Mouse (Mus musculus) C2C12 (cell line): ENCODE measurements around the gene Gm8369. TPM values are rescaled to one million over a fixed set of nuclear protein-coding genes. Genes with fewer than 3 reads are reported as not detected.

Experiments used
- H3K27me3 ChIP-seq: one replicate; pipeline ENCODE4 v1.6.1; 2011; ENCODE audit not compliant: control insufficient read depth, insufficient read depth, insufficient read length
- H3K36me3 ChIP-seq: one replicate; pipeline ENCODE4 v1.6.1; 2011; ENCODE audit not compliant: control insufficient read depth, insufficient read depth
- H3K4me3 ChIP-seq: one replicate; pipeline ENCODE4 v1.5.1; 2011; ENCODE audit warnings: mild to moderate bottlenecking, control low read depth; ENCODE audit not compliant: poor library complexity, insufficient read depth, severe bottlenecking
- H3K79me2 ChIP-seq: one replicate; pipeline ENCODE4 v1.6.1; 2011; ENCODE audit not compliant: control insufficient read depth, insufficient read depth
- H3K79me3 ChIP-seq: one replicate; pipeline ENCODE4 v1.6.1; 2011; ENCODE audit warnings: low read depth, control low read depth
- H3ac ChIP-seq: one replicate; pipeline ENCODE3; 2011; ENCODE audit warnings: low read depth; ENCODE audit not compliant: control insufficient read depth, insufficient read length
- CEBPB ChIP-seq: IDR thresholded peaks from one replicate; pipeline ENCODE4 v1.6.1; 2011; ENCODE audit warnings: low read depth, mild to moderate bottlenecking, control low read depth, moderate library complexity
- CTCF ChIP-seq: IDR thresholded peaks from one replicate; pipeline ENCODE4 v1.5.1; 2011; ENCODE audit not compliant: control insufficient read depth, insufficient read depth, insufficient read length
- FOSL1 ChIP-seq: IDR thresholded peaks from one replicate; pipeline ENCODE4 v1.8.0; 2011; ENCODE audit warnings: mild to moderate bottlenecking, low read length; ENCODE audit not compliant: poor library complexity, insufficient read depth, severe bottlenecking
- MAX ChIP-seq: IDR thresholded peaks from one replicate; pipeline ENCODE4 v1.6.1; 2011; ENCODE audit warnings: mild to moderate bottlenecking, control low read depth
- MYOD1 ChIP-seq: IDR thresholded peaks from one replicate; pipeline ENCODE4 v1.6.1; 2011; ENCODE audit warnings: low read depth; ENCODE audit not compliant: control insufficient read depth, insufficient read length
- MYOG ChIP-seq: IDR thresholded peaks from one replicate; pipeline ENCODE4 v1.6.1; 2011; ENCODE audit not compliant: control insufficient read depth, insufficient read length; ENCODE audit errors: extremely low read depth
- USF1 ChIP-seq: IDR thresholded peaks from one replicate; pipeline ENCODE4 v1.6.1; 2011; ENCODE audit warnings: low read depth, mild to moderate bottlenecking, control low read depth, moderate library complexity
- polyA plus RNA-seq: library from polyadenylated mRNA; unstranded; fragments of >200 nt; fragmentation: generic; extraction: Trizol; gene quantifications from one replicate; pipeline ENCODE4 v1.2.1, GENCODE M21; 2012; ENCODE audit warnings: missing spikeins

Gene Gm8369
- polyA plus RNA-seq, 1 experiment, result not detected

DNA sequence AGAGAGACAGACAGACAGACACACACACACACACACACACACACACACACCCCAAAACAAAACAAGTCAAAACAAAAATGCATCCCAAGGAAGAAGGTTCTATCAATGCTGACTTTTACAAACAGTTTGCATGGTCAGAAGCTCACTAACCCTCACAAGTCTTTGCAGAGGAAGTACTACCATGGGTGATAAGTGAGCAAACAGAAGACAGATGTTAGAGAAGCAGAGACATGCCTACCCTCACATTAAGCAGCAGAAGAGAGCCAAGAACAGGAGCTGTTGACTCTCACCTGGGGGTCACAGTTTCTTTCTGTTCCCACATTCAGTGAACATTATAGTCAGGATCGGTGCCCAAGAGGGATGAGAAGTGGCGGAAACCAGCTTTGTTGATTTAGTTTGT is 6.0 kb upstream of the Gm8369 start:
- Histone ChIP-seq H3K36me3 (no peaks in the 10 kb centered on the region), H3K79me2 (no peaks in the 10 kb centered on the region), H3ac (no peak overlapping the region), H3K4me3 (no peak overlapping the region), H3K27me3 (no peaks in the 10 kb centered on the region), H3K79me3 (no peaks in the 10 kb centered on the region)
- TF ChIP-seq CEBPB, result no peak

- Histone ChIP-seq H3K79me3 (no peaks in the 10 kb centered on the region), H3K36me3 (no peaks in the 10 kb centered on the region), H3ac (no peak overlapping the region), H3K4me3 (no peak overlapping the region), H3K79me2 (no peaks in the 10 kb centered on the region), H3K27me3 (no peaks in the 10 kb centered on the region)
- TF ChIP-seq CEBPB, result no peak
- TF ChIP-seq USF1, result no peak
- no peak for TF ChIP-seq MYOD1
- no peak for TF ChIP-seq CTCF
Measured at GRCm38 (mm10) chr19:11482684-11483083, 3.1 kb upstream of the Gm8369 start.

- H3K36me3 ChIP-seq, result no peaks in the 10 kb centered on the region
- TF ChIP-seq CTCF (no peak), MAX (no peak), CEBPB (no peak), MYOG (no peak), FOSL1 (no peak), USF1 (no peak), MYOD1 (no peak)
- H3K4me3 ChIP-seq, result no peak overlapping the region
- H3K79me2 ChIP-seq, result no peaks in the 10 kb centered on the region
- no peak overlapping the region for H3ac ChIP-seq
- H3K79me3 ChIP-seq, result no peaks in the 10 kb centered on the region
- H3K27me3 ChIP-seq, result no peaks in the 10 kb centered on the region
Measured at GRCm38 (mm10) chr19:11483941-11484340, 1.8 kb upstream of the Gm8369 start.

DNA sequence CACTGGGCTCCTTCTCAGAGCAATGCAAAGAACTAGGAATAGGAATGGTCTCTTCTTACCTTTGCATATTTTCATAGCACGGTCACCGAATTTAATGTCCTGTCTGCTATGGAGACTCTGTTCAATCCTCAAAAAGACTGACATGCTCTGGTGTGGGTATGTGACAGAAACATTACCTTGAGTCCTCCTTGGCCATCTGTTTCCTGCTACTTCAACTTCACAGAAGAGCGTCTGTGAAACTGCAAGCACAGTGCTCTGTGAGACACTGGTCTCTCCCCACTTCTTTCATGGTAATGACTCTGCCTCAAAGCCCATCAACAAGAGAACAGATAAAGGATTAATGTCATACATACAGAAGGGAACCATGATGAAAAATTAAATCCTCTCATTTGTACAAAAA is 1.4 kb upstream of the Gm8369 start:
- Histone ChIP-seq H3ac (no peak overlapping the region), H3K79me3 (no peaks in the 10 kb centered on the region), H3K79me2 (no peaks in the 10 kb centered on the region), H3K4me3 (no peak overlapping the region), H3K36me3 (no peaks in the 10 kb centered on the region), H3K27me3 (no peaks in the 10 kb centered on the region)
- no peak for TF ChIP-seq USF1
- no peak for TF ChIP-seq MYOG
- TF ChIP-seq FOSL1, result no peak
- TF ChIP-seq MYOD1, result no peak
- TF ChIP-seq CTCF, result no peak
- no peak for TF ChIP-seq CEBPB
- no peak for TF ChIP-seq MAX

DNA sequence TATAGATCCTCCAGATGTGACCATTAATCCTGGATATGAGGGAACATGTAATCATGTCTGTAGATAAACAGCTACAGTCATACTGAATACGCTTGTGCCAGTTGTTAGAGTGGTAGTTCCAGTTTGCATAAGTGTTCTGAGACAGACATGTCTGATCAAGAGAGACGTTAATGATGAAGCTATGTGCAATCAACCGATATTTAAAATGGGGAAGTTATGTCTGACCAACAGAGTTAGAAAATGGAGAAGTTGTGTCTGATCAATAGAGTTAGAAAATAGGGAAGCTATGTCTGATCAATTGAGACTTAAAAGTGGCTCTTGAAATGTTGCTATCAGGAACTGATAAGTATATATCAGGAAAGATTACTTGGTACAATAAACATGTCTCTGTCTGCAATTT is 472 bp upstream of the Gm8369 start:
- H3ac ChIP-seq, result no peak overlapping the region
- no peaks in the 10 kb centered on the region for H3K36me3 ChIP-seq
- H3K4me3 ChIP-seq, result no peak overlapping the region
- H3K79me3 ChIP-seq, result no peaks in the 10 kb centered on the region
- no peaks in the 10 kb centered on the region for H3K27me3 ChIP-seq
- no peaks in the 10 kb centered on the region for H3K79me2 ChIP-seq
- no peak for TF ChIP-seq FOSL1
- TF ChIP-seq CEBPB, result no peak
- TF ChIP-seq MAX, result no peak
- no peak for TF ChIP-seq MYOG
- TF ChIP-seq CTCF, result no peak
- TF ChIP-seq MYOD1, result no peak
- TF ChIP-seq USF1, result no peak

DNA sequence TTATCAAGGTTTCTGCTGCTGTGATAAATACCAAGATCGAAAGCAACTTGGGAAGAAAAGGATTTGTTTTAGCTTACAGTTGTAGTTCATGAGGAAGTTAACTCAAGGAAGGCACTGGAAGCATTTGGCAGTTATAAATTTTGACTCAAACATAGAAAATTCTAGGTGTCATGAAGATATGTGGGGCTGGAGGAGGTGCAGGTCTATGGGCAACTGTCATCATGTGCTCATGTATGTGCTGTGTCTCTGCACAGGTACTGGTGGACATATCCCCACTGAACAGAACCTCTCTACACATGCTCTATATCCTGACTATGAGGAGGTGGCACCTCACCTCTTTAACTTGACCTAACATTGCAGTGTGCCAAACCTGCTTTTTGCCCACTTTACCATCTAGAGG is 861 bp downstream of the Gm8369 start:
- H3K27me3 ChIP-seq, result no peaks in the 10 kb centered on the region
- no peaks in the 10 kb centered on the region for H3K79me3 ChIP-seq
- TF ChIP-seq MYOD1 (no peak), CTCF (no peak), FOSL1 (no peak), MAX (no peak), MYOG (no peak), USF1 (no peak), CEBPB (no peak)
- H3K4me3 ChIP-seq, result no peak overlapping the region
- no peaks in the 10 kb centered on the region for H3K79me2 ChIP-seq
- H3K36me3 ChIP-seq, result no peaks in the 10 kb centered on the region
- no peak overlapping the region for H3ac ChIP-seq
